Mouse (Mus musculus): ENCODE measurements at regions not wholly inside any gene's neighbourhood (a gene's known extent, or its start where the extent isn't known, plus 50 kb on each side); places are given as distances from the start of the nearest gene placed in this dataset.

- TF ChIP-seq HCFC1 (IDR thresholded peaks at IDR 0.05; ENCODE audit: borderline replicate concordance, insufficient read depth, low read length), result no peak
- no peak for TF ChIP-seq ZC3H11A (IDR thresholded peaks at IDR 0.05; ENCODE audit: borderline replicate concordance, low read depth, low read length)
Measured at GRCm38 (mm10) chr11:45200714-45201405, 583.7 kb downstream of the Ebf1 start.
